Mouse (Mus musculus): ENCODE measurements around the gene Mllt3. TPM values are rescaled to one million over a fixed set of nuclear protein-coding genes. Genes with fewer than 3 reads are reported as not detected.

Gene Mllt3
- polyA plus RNA-seq, 1 experiment from 2014 or later, result 56.3 TPM

GRCm38 (mm10) chr4:87759625-87760024 is 273.5 kb downstream of the Mllt3 start:
- H3K27ac ChIP-seq, result no peak overlapping the region
- WGBS, result 79% methylated on average over 2 of the region's 2 CpGs
- no peaks in the 10 kb centered on the region for H3K36me3 ChIP-seq
- DNase-seq (ENCODE audit: low spot score), result no peak
- H3K4me3 ChIP-seq, result no peak overlapping the region
- H3K4me1 ChIP-seq, result no peaks in the 10 kb centered on the region
- no peaks in the 10 kb centered on the region for H3K27me3 ChIP-seq (ENCODE audit: insufficient read depth, poor library complexity, severe bottlenecking)
- no peaks in the 10 kb centered on the region for H3K9me3 ChIP-seq

- H3K9me3 ChIP-seq, result no peaks in the 10 kb centered on the region
- H3K4me1 ChIP-seq, result no peaks in the 10 kb centered on the region
- no peak for DNase-seq (ENCODE audit: low spot score)
- no peak overlapping the region for H3K27ac ChIP-seq
- H3K4me3 ChIP-seq, result no peak overlapping the region
- WGBS, result 93% methylated on average over 6 of the region's 6 CpGs
- no peaks in the 10 kb centered on the region for H3K36me3 ChIP-seq
- no peaks in the 10 kb centered on the region for H3K27me3 ChIP-seq (ENCODE audit: insufficient read depth, poor library complexity, severe bottlenecking)
Measured at GRCm38 (mm10) chr4:87759110-87759509, 274.1 kb downstream of the Mllt3 start.

- DNase-seq (ENCODE audit: low spot score), result no peak
- Histone ChIP-seq H3K4me1 (peaks cover 6% of the 10 kb centered on the region; the same call in 1 of the 2 replicates), H3K36me3 (no peaks in the 10 kb centered on the region), H3K9me3 (no peaks in the 10 kb centered on the region), H3K27me3 (ENCODE audit: insufficient read depth, poor library complexity, severe bottlenecking) (no peaks in the 10 kb centered on the region), H3K4me3 (no peak overlapping the region), H3K27ac (no peak overlapping the region)
- WGBS, result 79% methylated on average over 2 of the region's 2 CpGs
Measured at GRCm38 (mm10) chr4:87751515-87751864, 281.7 kb downstream of the Mllt3 start.

- no peaks in the 10 kb centered on the region for H3K27me3 ChIP-seq (ENCODE audit: insufficient read depth, poor library complexity, severe bottlenecking)
- no peak for DNase-seq (ENCODE audit: low spot score)
- no peaks in the 10 kb centered on the region for H3K36me3 ChIP-seq
- H3K4me1 ChIP-seq, result peaks cover 6% of the 10 kb centered on the region; the same call in 1 of the 2 replicates
- H3K9me3 ChIP-seq, result no peaks in the 10 kb centered on the region
- H3K27ac ChIP-seq, result no peak overlapping the region; the same call in 1 of the 2 replicates
- no peak overlapping the region for H3K4me3 ChIP-seq
- 89% methylated on average over 5 of the region's 5 CpGs for WGBS
Measured at GRCm38 (mm10) chr4:87750856-87751514, 282.2 kb downstream of the Mllt3 start.

- Histone ChIP-seq H3K9me3 (no peaks in the 10 kb centered on the region), H3K4me3 (no peak overlapping the region), H3K36me3 (no peaks in the 10 kb centered on the region), H3K27me3 (ENCODE audit: insufficient read depth, poor library complexity, severe bottlenecking) (no peaks in the 10 kb centered on the region), H3K4me1 (peaks cover 6% of the 10 kb centered on the region; the same call in 1 of the 2 replicates), H3K27ac (no peak overlapping the region)
- WGBS, result 56% methylated on average over 4 of the region's 4 CpGs
- no peak for DNase-seq (ENCODE audit: low spot score)
Measured at GRCm38 (mm10) chr4:87749532-87750234, 283.5 kb downstream of the Mllt3 start.

- no peaks in the 10 kb centered on the region for H3K9me3 ChIP-seq
- WGBS, result 79% methylated on average over 3 of the region's 3 CpGs
- H3K4me1 ChIP-seq, result peaks cover 4% of the 10 kb centered on the region; the same call in 1 of the 2 replicates
- H3K27me3 ChIP-seq (ENCODE audit: insufficient read depth, poor library complexity, severe bottlenecking), result no peaks in the 10 kb centered on the region
- H3K4me3 ChIP-seq, result no peak overlapping the region
- H3K27ac ChIP-seq, result no peak overlapping the region
- no peak for DNase-seq (ENCODE audit: low spot score)
- no peaks in the 10 kb centered on the region for H3K36me3 ChIP-seq
Measured at GRCm38 (mm10) chr4:87745016-87745645, 288.0 kb downstream of the Mllt3 start.

GRCm38 (mm10) chr4:87739524-87740128 is 293.5 kb downstream of the Mllt3 start:
- 68% methylated on average over 7 of the region's 7 CpGs for WGBS
- H3K27ac ChIP-seq, result no peak overlapping the region

GRCm38 (mm10) chr4:87739104-87739503 is 294.1 kb downstream of the Mllt3 start:
- Histone ChIP-seq H3K36me3 (no peaks in the 10 kb centered on the region), H3K4me3 (no peak overlapping the region), H3K4me1 (0 out of 2 replicates have a peak, but pooled peaks cover 10% of the 10 kb centered on the region), H3K27me3 (ENCODE audit: insufficient read depth, poor library complexity, severe bottlenecking) (no peaks in the 10 kb centered on the region), H3K27ac (no peak overlapping the region), H3K9me3 (no peaks in the 10 kb centered on the region)
- 79% methylated on average over 2 of the region's 2 CpGs for WGBS
- DNase-seq (ENCODE audit: low spot score), result no peak

More at GRCm38 (mm10) chr4:87739524-87740128, 293.5 kb downstream of the Mllt3 start:
- Histone ChIP-seq H3K4me1 (0 out of 2 replicates have a peak, but pooled peaks cover 10% of the 10 kb centered on the region), H3K9me3 (no peaks in the 10 kb centered on the region), H3K27me3 (ENCODE audit: insufficient read depth, poor library complexity, severe bottlenecking) (no peaks in the 10 kb centered on the region), H3K4me3 (no peak overlapping the region), H3K36me3 (no peaks in the 10 kb centered on the region)
- no peak for DNase-seq (ENCODE audit: low spot score)

- 83% methylated on average over 6 of the region's 6 CpGs for whole genome bisulfite sequencing
Measured at GRCm38 (mm10) chr4:87737201-87737806, 295.9 kb downstream of the Mllt3 start.

GRCm38 (mm10) chr4:87736779-87737178 is 296.4 kb downstream of the Mllt3 start:
- Histone ChIP-seq H3K4me1 (0 out of 2 replicates have a peak, but pooled peaks cover 10% of the 10 kb centered on the region), H3K27ac (no peak overlapping the region), H3K4me3 (no peak overlapping the region), H3K9me3 (no peaks in the 10 kb centered on the region), H3K27me3 (ENCODE audit: insufficient read depth, poor library complexity, severe bottlenecking) (no peaks in the 10 kb centered on the region), H3K36me3 (no peaks in the 10 kb centered on the region)
- WGBS, result 58% methylated on average over 3 of the region's 3 CpGs
- no peak for DNase-seq (ENCODE audit: low spot score)

More at GRCm38 (mm10) chr4:87737201-87737806, 295.9 kb downstream of the Mllt3 start:
- Histone ChIP-seq H3K9me3 (no peaks in the 10 kb centered on the region), H3K27me3 (ENCODE audit: insufficient read depth, poor library complexity, severe bottlenecking) (no peaks in the 10 kb centered on the region), H3K27ac (peak overlapping the region; percentile 17; the same call in 1 of the 2 replicates), H3K4me1 (0 out of 2 replicates have a peak, but pooled peaks cover 10% of the 10 kb centered on the region), H3K4me3 (no peak overlapping the region), H3K36me3 (no peaks in the 10 kb centered on the region)
- DNase-seq (ENCODE audit: low spot score), result no peak

- Histone ChIP-seq H3K27ac (no peak overlapping the region), H3K36me3 (no peaks in the 10 kb centered on the region), H3K4me3 (no peak overlapping the region), H3K9me3 (no peaks in the 10 kb centered on the region), H3K27me3 (ENCODE audit: insufficient read depth, poor library complexity, severe bottlenecking) (no peaks in the 10 kb centered on the region), H3K4me1 (no peaks in the 10 kb centered on the region)
- DNase-seq (ENCODE audit: low spot score), result no peak
- WGBS, result 77% methylated on average over 5 of the region's 5 CpGs
Measured at GRCm38 (mm10) chr4:87731118-87731672, 302.0 kb downstream of the Mllt3 start.

- WGBS, result 50% methylated on average over 1 of the region's 1 CpGs
- H3K9me3 ChIP-seq, result no peaks in the 10 kb centered on the region
- H3K4me1 ChIP-seq, result no peaks in the 10 kb centered on the region
- no peaks in the 10 kb centered on the region; the same call in 1 of the 2 replicates for H3K27me3 ChIP-seq (ENCODE audit: insufficient read depth, poor library complexity, severe bottlenecking)
- H3K4me3 ChIP-seq, result no peak overlapping the region
- H3K27ac ChIP-seq, result no peak overlapping the region
- no peak for DNase-seq (ENCODE audit: low spot score)
- no peaks in the 10 kb centered on the region for H3K36me3 ChIP-seq
Measured at GRCm38 (mm10) chr4:87728581-87728980, 304.6 kb downstream of the Mllt3 start.
